Mouse (Mus musculus) NIH3T3 (cell line): Measurements from ENCODE around the gene Il34.

Experiments
- DNase-seq: peaks from one replicate; pipeline ENCODE4 v3.0.0-alpha.2; 2012; ENCODE audit warnings: low read depth

The Il34 gene

GRCm38 (mm10) chr8:110733036-110733435 is 72.7 kb downstream of the Il34 start:
- no peak for DNase-seq

GRCm38 (mm10) chr8:110731346-110731859 is 74.3 kb downstream of the Il34 start:
- DNase-seq: no peak

GRCm38 (mm10) chr8:110726893-110727292 is 78.8 kb downstream of the Il34 start:
- peak; percentile 65 for DNase-seq

GRCm38 (mm10) chr8:110725084-110725838 is 80.5 kb downstream of the Il34 start:
- DNase-seq: no peak

- no peak for DNase-seq
Observed at GRCm38 (mm10) chr8:110724493-110724892, 81.2 kb downstream of the Il34 start.

- no peak for DNase-seq
Observed at GRCm38 (mm10) chr8:110722414-110723011, 83.2 kb downstream of the Il34 start.

GRCm38 (mm10) chr8:110721606-110722413 is 83.9 kb downstream of the Il34 start:
- DNase-seq: peak; percentile 49

- DNase-seq: peak; percentile 95
Observed at GRCm38 (mm10) chr8:110720685-110721598, 84.8 kb downstream of the Il34 start, which contains the start of gene Mtss1l. TSS of gene Mtss1l (plus strand) at chr8:110721476.

- no peak for DNase-seq
Observed at GRCm38 (mm10) chr8:110719898-110720653, 85.6 kb downstream of the Il34 start.

GRCm38 (mm10) chr8:110718969-110719670 is 86.6 kb downstream of the Il34 start:
- no peak for DNase-seq

GRCm38 (mm10) chr8:110718209-110718968 is 87.3 kb downstream of the Il34 start:
- DNase-seq: peak; percentile 61

- DNase-seq: no peak
Observed at GRCm38 (mm10) chr8:110717131-110717530, 88.6 kb downstream of the Il34 start.

- DNase-seq: peak; percentile 97
Observed at GRCm38 (mm10) chr8:110716075-110716474, 89.6 kb downstream of the Il34 start.

- DNase-seq: no peak
Observed at GRCm38 (mm10) chr8:110714827-110715519, 90.8 kb downstream of the Il34 start.

GRCm38 (mm10) chr8:110713073-110713472 is 92.7 kb downstream of the Il34 start:
- peak; percentile 46 for DNase-seq

GRCm38 (mm10) chr8:110711271-110711934 is 94.3 kb downstream of the Il34 start:
- no peak for DNase-seq

- DNase-seq: no peak
Observed at GRCm38 (mm10) chr8:110710593-110710992, 95.1 kb downstream of the Il34 start.

GRCm38 (mm10) chr8:110708429-110708828 is 97.3 kb downstream of the Il34 start:
- no peak for DNase-seq
